Mouse (Mus musculus): Measurements from ENCODE around the gene Sdc3. TPM values are rescaled to one million over a fixed set of nuclear protein-coding genes. Genes with fewer than 3 reads are reported as not detected.

The Sdc3 gene
- 100 to 1,000 TPM; 150 to 156 TPM for total RNA-seq (2021)
- long read RNA-seq, experiment 1, full-length matches to known transcripts = 88 of 174 reads
- long read RNA-seq, experiment 1, partial matches to known transcripts = 81 of 174 reads
- long read RNA-seq, experiment 1, other reads (novel, unspliced or antisense) = 5 of 174 reads
- long read RNA-seq, experiment 2, full-length matches to known transcripts = 36 of 89 reads
- long read RNA-seq, experiment 2, partial matches to known transcripts = 53 of 89 reads
- long read RNA-seq, experiment 2, other reads (novel, unspliced or antisense) = 0 of 89 reads

DNA sequence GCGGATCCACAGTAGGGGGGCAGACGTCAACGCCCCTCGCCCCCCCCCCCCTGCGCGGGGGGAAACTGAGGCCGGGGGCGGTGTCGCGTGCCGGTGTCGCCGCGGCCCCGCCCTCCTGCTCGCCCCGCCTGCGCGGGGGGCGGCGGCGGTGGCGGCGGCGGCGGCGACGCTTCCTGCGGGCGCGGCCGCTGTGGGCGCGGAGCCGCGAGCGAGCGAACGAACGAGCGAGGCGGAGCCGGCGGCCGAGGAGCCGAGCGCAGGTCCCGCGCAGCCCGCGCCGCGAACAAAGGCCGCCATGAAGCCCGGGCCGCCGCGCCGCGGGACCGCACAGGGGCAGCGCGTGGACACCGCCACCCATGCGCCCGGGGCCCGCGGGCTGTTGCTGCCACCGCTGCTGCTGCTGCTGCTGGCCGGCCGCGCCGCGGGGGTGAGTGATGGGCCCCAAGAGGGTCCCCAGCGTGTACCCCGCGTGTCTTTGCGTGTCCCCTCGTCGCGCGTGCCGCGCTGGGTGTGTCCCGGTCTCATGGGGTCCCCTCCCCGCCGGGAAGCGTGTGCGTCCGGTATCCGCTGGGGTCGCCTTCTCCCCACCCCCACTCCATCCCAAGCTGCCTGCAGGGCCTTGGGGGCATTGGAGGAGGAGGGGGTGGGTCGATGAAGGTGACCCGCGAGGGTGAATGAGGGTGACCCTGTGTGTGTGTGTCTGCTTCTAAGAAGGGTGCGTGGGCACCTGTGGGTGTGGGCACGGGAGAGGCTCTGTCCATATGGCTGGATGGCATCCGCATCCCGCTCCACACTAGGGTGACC, at the start of gene Sdc3:
Gene Sdc3, plus strand, starts transcription at position 162 of the 804 bp plus-strand sequence.
- DNase-seq (ENCODE audit: low spot score in 2 of 2) = peak; percentile 29 to 55

GRCm38 (mm10) chr4:130744058-130744457, 48.3 kb upstream of the Sdc3 start:
- DNase-seq (ENCODE audit: low spot score in 2 of 2) = no peak

- peak; percentile 87 for DNase-seq (ENCODE audit: low spot score in 2 of 2)
These were observed 46.6 kb upstream of the Sdc3 start for GRCm38 (mm10) chr4:130745561-130746306.

GRCm38 (mm10) chr4:130749566-130749965, 42.8 kb upstream of the Sdc3 start:
- no peak for DNase-seq (ENCODE audit: low spot score in 2 of 2)

- no peak for DNase-seq (ENCODE audit: low spot score in 2 of 2)
These were observed 40.4 kb upstream of the Sdc3 start for GRCm38 (mm10) chr4:130751966-130752365.

DNA sequence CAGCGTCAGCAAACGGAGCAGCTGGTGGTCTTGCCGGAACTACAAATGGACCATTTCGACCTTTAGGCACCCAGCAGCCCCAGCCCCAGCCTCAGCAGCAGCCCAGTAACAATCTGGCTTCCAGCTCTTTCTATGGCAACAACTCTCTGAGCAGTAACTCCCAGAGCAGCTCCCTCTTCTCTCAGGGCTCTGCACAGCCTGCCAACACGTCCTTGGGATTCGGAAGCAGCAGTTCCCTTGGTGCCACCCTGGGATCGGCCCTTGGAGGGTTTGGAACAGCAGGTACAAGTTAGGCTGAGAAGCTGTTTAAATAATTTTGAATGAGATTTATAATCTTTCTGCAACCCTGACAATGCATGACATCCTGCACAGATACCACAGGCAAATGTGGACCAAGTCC, 39.7 kb upstream of the Sdc3 start:
- no peak for DNase-seq (ENCODE audit: low spot score in 2 of 2)

DNA sequence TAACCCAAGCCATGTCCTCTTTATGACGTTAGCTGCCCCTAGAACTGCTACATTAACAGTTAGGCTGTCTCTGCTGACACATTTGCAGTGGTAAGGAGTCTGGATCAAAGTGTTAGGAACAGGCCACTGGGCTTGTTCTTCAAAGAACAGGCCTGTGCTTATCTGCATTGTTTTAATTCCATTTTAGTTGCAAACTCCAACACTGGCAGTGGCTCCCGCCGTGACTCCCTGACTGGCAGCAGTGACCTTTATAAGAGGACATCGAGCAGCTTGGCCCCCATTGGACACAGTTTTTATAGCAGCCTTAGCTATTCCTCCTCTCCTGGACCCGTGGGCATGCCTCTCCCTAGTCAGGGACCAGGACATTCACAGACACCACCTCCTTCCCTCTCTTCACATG, 38.6 kb upstream of the Sdc3 start:
- no peak for DNase-seq (ENCODE audit: low spot score in 2 of 2)

GRCm38 (mm10) chr4:130754776-130755175, 37.6 kb upstream of the Sdc3 start:
- no peak for DNase-seq (ENCODE audit: low spot score in 2 of 2)

- DNase-seq (ENCODE audit: low spot score in 2 of 2) = no peak
These were observed 32.5 kb upstream of the Sdc3 start for GRCm38 (mm10) chr4:130759875-130760274.

DNA sequence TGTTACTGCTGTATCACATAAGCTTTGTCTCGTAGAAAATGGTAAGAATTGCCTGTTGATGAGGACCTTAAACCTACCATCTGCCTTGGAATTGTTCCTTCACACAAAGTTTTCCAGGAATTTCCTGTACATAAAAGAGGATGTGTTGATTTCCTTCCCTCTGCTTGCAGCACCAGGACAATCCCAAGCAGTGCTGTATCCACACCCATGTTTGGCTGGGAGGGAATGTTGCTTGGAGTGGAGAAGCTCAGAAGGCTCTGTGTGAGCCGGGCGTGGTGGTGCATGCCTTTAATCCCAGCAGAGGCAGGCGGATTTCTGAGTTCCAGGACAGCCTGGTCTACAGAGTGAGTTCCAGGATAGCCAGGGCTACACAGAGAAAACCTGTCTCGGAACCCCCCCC, 30.5 kb upstream of the Sdc3 start:
- DNase-seq (ENCODE audit: low spot score in 2 of 2) = no peak

GRCm38 (mm10) chr4:130765399-130766160, 26.8 kb upstream of the Sdc3 start:
- no peak for DNase-seq (ENCODE audit: low spot score in 2 of 2)

GRCm38 (mm10) chr4:130766387-130766786, 25.9 kb upstream of the Sdc3 start:
- no peak for DNase-seq (ENCODE audit: low spot score in 2 of 2)

DNA sequence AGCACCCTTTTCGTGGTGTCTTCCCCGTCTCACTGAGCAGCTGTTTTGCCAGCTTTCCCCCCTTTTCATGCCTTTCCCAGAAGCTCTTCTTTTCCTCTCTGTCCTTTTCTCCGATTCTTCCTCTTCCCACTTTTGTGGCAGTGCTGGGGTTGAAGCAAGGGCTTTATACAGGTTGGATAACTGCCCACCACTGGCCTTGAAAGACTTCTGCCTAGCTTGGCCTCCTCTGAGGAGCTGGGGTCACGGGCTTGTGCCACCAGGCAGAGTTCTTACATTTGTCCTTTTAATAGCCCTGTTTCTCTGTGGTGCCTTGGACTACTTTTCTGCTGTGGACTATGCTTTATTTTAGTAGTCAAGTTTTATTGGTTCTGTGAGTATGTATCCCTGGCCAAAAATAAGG, 25.4 kb upstream of the Sdc3 start:
- no peak for DNase-seq (ENCODE audit: low spot score in 2 of 2)

DNA sequence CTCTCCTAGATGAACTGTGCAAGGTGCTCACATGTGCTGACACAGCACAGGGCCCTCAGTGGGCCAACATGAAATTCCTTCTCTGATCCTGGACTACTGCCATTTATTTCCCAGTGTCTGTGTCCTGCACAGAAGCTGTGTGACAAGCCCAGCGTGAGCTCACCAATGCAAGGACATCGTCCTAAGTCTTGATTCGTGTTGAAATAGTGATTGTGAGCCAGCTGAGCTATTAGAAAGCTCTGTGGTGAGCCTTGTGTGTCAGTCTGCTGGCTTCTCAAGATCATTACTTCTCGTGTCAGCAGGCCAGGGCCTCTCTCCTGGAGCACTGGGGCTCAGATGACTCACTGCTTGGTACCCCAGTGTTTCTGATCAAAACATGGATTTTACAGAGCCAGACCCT, 18.4 kb upstream of the Sdc3 start:
- DNase-seq (ENCODE audit: low spot score in 2 of 2) = no peak

DNA sequence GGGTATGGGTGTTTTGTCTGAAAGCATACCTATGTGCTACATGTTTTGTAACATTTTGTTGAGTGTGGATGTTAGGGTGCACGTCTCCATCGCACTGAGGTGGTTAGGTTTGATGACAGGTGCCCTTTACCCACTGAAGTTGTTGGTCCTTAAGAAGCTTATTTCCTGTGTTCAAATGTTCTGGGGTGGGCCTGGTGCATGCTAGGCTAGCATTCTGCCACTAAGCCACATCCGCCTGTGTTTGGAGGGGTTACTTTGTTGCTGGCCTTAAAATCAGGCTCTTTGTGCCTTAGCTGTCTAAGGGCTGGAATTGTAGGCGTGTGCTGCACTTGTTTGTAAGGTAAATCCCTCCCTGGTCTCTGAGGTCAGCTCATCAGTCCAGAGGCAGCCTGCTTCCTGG, 17.5 kb upstream of the Sdc3 start:
- DNase-seq (ENCODE audit: low spot score in 2 of 2) = no peak

- no peak for DNase-seq (ENCODE audit: low spot score in 2 of 2)
These were observed 14.7 kb upstream of the Sdc3 start for GRCm38 (mm10) chr4:130777647-130778046.

GRCm38 (mm10) chr4:130779037-130779436, 13.3 kb upstream of the Sdc3 start:
- peak; percentile 42 to 57 for DNase-seq (ENCODE audit: low spot score in 2 of 2)

- DNase-seq (ENCODE audit: low spot score in 2 of 2) = no peak
These were observed 9.8 kb upstream of the Sdc3 start for GRCm38 (mm10) chr4:130782492-130782891.

GRCm38 (mm10) chr4:130784755-130785154, 7.6 kb upstream of the Sdc3 start:
- DNase-seq (ENCODE audit: low spot score in 2 of 2) = peak; percentile 65 to 72

GRCm38 (mm10) chr4:130787530-130787929, 4.8 kb upstream of the Sdc3 start:
- DNase-seq (ENCODE audit: low spot score in 2 of 2) = no peak

- DNase-seq (ENCODE audit: low spot score in 2 of 2) = peak; percentile 86 to 91
These were observed 2.2 kb upstream of the Sdc3 start for GRCm38 (mm10) chr4:130790180-130790579.
